Mouse (Mus musculus) embryonic fibroblast, embryonic 13.5 days (primary cell): ENCODE measurements at regions not wholly inside any gene's neighbourhood (a gene's known extent, or its start where the extent isn't known, plus 50 kb on each side); places are given as distances from the start of the nearest gene placed in this dataset.

Experiments
- H3K27ac ChIP-seq: 2 replicates; pipeline ENCODE4 v1.5.1; 2012; ENCODE audit warnings: low read length, control low read depth, inconsistent platforms; ENCODE audit not compliant: insufficient read depth
- H3K4me1 ChIP-seq: 2 replicates; pipeline ENCODE4 v1.6.1; 2011; ENCODE audit warnings: low read length; ENCODE audit not compliant: control insufficient read depth, insufficient read depth
- H3K4me3 ChIP-seq: 2 replicates; pipeline ENCODE4 v1.5.1; 2011; ENCODE audit warnings: mild to moderate bottlenecking, control low read depth, low read length; ENCODE audit not compliant: insufficient read depth
- CTCF ChIP-seq: IDR thresholded peaks from 2 replicates; pipeline ENCODE4 v1.5.1; 2011; ENCODE audit warnings: mild to moderate bottlenecking, control low read depth, low read length, moderate library complexity, borderline replicate concordance; ENCODE audit not compliant: insufficient read depth
- POLR2A ChIP-seq: IDR thresholded peaks from 2 replicates; pipeline ENCODE4 v1.6.1; 2011; ENCODE audit warnings: low read depth, mild to moderate bottlenecking, control low read depth, low read length, moderate library complexity

DNA sequence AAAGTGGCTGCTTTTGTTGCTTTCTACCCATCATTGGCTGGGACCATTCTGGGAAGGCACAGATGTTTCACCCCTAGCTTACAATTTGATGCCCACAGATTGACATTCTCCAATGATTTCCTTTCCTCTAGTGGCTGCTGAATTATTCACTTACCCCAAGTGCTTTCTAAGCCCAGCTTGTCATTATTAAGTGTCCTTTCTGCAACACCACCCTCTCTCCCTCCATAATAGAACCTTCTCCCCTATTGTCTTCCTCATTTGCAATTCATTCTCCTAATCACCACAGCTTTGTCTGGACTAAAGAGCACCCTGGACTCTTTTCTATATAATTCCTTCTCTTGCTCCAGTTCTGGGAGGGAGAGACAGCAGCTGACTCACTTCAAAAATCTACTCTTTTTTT lies 2780.0 kb upstream of the 5930422O12Rik start:
- no peak for TF ChIP-seq CTCF
- no peak for TF ChIP-seq POLR2A
- Histone ChIP-seq H3K4me1 (no peaks in the 10 kb centered on the region), H3K27ac (no peak overlapping the region), H3K4me3 (no peak overlapping the region)

DNA sequence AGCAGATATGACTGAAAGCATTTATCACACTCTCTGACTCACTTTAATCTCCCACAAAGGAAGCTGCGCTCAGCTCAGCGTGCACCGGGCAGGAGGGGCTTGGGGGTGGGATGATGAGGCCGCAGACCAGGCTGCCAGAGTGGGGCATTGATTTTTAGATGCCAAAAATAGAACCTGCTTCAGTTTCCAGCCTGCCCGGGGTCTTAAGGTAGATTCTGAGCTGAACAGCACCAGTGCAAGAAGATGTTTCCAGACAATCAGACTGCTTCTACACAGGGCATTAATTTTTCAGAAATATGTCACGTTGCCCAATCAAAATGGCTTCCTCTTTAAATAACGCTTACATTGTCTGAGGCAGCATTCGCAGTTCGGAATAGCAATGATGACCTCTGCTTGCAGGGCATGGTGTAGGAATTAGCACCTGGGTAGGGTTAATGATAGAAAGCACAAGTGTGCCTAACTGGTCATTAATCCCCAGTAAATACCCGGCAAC lies 2772.7 kb upstream of the 5930422O12Rik start:
- no peaks in the 10 kb centered on the region for H3K4me1 ChIP-seq
- no peak overlapping the region for H3K27ac ChIP-seq
- H3K4me3 ChIP-seq: no peak overlapping the region
- TF ChIP-seq CTCF (no peak), POLR2A (no peak)

DNA sequence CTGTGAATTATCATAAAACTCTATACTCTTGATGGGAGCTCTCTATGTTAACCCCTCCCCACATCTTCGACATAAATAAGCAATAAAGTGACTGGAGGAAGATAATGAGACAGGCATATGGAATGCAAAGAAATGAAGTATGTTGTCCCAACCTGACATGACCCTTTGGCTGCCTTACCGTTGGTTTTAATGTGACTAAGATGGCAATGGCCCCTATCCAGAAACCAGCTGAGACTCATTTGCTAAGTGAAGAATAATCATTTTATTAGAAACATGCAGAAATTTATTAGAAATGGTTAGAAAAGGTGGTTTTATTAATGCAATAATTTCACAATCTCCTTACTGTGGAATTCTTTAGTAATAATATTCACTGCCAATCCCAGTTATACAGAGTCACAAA lies 2767.2 kb upstream of the 5930422O12Rik start:
- Histone ChIP-seq H3K4me3 (no peak overlapping the region), H3K27ac (no peak overlapping the region), H3K4me1 (no peaks in the 10 kb centered on the region)
- no peak for TF ChIP-seq POLR2A
- no peak for TF ChIP-seq CTCF

DNA sequence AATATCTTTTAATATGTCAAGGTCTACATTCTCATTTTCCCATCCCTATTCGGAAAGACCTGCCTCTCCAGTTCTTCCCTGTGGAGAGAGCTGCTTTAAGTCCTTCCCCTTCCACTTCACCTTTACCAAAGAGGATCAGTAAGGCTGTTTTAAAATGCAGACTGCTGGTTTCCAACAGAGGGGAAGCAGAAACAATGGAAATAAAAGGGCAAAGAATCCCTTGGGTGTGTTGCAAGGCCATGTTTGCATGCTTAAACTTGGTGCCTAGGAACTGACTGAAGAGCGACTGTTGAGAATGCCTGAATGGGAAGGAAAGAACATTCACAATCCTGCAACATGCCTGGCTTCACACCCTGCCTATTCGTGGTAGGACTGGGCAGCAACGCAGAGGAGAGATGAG lies 2759.1 kb upstream of the 5930422O12Rik start:
- no peak overlapping the region for H3K27ac ChIP-seq
- H3K4me1 ChIP-seq: no peaks in the 10 kb centered on the region
- no peak overlapping the region for H3K4me3 ChIP-seq
- TF ChIP-seq CTCF (no peak), POLR2A (no peak)

DNA sequence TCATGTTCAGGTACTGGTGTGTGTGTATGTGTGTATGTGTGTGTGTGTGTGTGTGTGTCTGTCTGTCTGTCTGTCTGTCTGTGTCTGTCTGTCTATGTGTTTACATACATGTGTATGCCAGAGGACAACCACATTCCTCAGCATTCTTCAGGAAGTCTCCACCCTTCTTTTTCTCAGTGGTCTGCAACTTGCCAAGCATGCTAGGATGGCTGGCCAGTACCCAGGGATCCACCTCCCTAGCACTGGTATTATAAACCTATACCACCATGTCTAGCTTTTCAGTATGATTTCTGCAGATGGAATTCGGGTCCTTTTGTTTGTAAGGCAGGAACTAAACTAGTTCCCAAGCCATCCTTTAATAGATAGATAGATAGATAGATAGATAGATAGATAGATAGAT lies 2751.1 kb upstream of the 5930422O12Rik start:
- H3K4me1 ChIP-seq: no peaks in the 10 kb centered on the region
- no peak overlapping the region for H3K4me3 ChIP-seq
- TF ChIP-seq CTCF (no peak), POLR2A (no peak)
- H3K27ac ChIP-seq: no peak overlapping the region

DNA sequence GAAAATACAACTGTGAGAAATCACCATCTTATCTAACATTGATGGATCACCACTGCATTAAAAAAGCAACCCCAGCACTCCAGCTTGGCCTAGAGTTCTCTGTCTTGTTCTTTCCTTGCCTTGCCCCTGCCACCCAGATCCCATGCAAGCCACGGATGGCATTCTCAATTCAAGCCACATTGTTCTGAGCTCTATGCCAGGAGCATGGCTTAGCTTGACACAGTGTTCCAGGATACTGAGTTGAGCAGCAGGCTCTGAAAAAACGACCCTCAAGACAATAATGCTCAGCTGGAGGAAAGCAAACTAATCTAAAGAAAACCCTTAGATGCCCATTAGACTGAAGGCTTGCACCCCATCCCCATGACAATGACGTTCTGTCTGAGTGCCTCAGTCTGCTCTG lies 2746.3 kb upstream of the 5930422O12Rik start:
- no peak overlapping the region for H3K4me3 ChIP-seq
- TF ChIP-seq CTCF (no peak), POLR2A (no peak)
- H3K27ac ChIP-seq: no peak overlapping the region
- H3K4me1 ChIP-seq: no peaks in the 10 kb centered on the region

DNA sequence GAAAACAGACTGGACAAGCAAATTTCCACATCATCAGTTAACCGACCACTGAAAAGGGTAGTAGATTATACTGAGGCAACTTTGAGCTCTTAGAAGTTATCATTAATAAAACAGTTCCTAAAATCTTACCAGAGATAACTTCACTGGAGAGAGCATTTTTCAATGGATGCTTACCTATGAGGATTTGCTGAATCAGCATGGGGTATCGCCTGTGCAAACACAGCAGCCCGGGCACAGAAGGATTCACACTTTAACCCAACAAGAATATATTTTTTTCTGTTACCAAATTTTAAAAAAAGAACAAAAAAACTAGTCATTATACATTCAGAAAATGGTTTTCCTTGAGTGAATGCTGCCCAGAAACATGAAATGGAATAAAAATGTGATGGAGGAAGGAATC lies 2742.0 kb upstream of the 5930422O12Rik start:
- H3K4me3 ChIP-seq: no peak overlapping the region

DNA sequence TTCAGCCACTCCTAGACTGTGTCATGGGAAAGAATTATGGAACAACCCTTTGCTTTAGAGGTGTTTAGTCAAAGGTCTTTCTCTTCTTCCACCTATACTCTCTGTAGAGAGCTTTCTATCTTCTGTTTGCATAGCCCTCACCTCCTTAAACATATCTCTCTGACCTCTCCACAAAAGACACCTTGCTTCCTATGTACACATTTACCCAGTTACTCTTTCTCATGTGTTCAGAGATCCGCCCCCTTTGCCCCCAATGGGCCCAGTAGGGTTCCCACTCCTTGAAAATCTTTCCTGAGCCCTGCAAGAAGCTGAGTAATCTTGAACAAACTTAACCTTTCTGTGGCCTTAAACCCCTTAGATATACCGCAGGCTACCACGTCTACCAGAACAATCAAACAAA lies 2734.4 kb upstream of the 5930422O12Rik start:
- Histone ChIP-seq H3K27ac (no peak overlapping the region), H3K4me3 (no peak overlapping the region), H3K4me1 (no peaks in the 10 kb centered on the region)
- no peak for TF ChIP-seq POLR2A
- no peak for TF ChIP-seq CTCF

More for the DNA sequence above, 2742.0 kb upstream of the 5930422O12Rik start:
- H3K4me1 ChIP-seq: no peaks in the 10 kb centered on the region
- TF ChIP-seq POLR2A: no peak
- no peak for TF ChIP-seq CTCF
- H3K27ac ChIP-seq: no peak overlapping the region

DNA sequence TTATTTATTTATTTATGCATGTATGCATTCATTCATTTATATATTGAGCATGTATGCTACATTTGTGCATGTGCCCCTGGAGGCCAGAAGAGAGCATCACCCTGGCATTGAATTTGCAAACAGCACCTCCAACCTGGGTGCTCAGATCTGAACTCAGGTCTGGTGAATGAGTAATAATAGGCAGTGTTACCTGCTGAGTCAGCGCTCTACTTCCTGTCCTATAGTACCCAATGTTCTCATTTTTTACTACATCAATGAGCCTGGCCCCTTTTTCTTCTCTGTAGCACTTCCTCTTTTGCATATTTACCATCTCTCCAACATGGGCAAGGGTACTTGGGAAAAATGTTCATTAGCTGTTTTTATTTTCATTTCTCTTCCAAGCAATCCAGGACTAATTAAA lies 2711.9 kb upstream of the 5930422O12Rik start:
- no peaks in the 10 kb centered on the region for H3K4me1 ChIP-seq
- no peak overlapping the region for H3K4me3 ChIP-seq
- no peak for TF ChIP-seq POLR2A
- TF ChIP-seq CTCF: no peak
- no peak overlapping the region for H3K27ac ChIP-seq

DNA sequence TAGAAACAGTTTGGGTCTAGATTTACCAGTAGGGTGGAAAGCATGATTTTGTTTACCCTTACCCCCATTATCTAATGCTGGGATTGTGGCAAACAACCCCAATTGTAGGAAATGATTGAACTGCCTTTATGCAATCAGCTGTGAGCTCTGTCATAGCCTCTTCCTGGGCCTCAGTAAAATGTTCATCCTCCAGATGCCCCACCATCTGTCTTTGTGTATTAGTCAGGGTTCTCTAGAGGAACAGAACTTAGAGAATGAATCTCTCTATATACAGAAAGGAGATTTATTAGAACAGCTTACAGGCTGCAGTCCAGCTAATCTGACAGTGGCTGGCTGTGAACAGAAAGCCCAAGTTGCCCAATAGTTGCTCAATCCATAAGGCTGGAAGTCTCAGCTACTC lies 2698.1 kb upstream of the 5930422O12Rik start:
- Histone ChIP-seq H3K27ac (no peak overlapping the region), H3K4me3 (no peak overlapping the region), H3K4me1 (no peaks in the 10 kb centered on the region)
- TF ChIP-seq CTCF (no peak), POLR2A (no peak)
